In genomic region chrX:109076355-109076754, GRCm38 (mm10) we compare ENCODE assay signal across 9 mouse cellular contexts. TPM values are rescaled to one million over a fixed set of nuclear protein-coding genes. Genes with fewer than 3 reads are reported as not detected.
A peak's percentile ranks its signal among the peaks of the same experiment; 100 is the strongest.
DNase-seq lines count a peak whose midpoint lies in the region; ATAC-seq and TF ChIP-seq lines count a peak whose summit lies in the region.
"Had no signal": no experiment of that assay in that cellular context is flagged by ENCODE, and none has a peak within 500 bp of the region (broad histone marks: within the 10 kb centered on the region; RNA-seq: fewer than 3 reads in every experiment).

No protein-coding gene starts in this region.

- H3K27me3 ChIP-seq in intestine, postnatal 0 days (replicated peaks; ENCODE audit: control insufficient read depth, insufficient read depth, low read length): no peaks in the 10 kb centered on the region
- H3K27me3 ChIP-seq in intestine, embryonic 15.5 days (replicated peaks): no peaks in the 10 kb centered on the region
- no peaks in the 10 kb centered on the region for H3K27me3 ChIP-seq in CH12.LX (replicated peaks)
- H3K27me3 ChIP-seq in neural tube, embryonic 15.5 days (replicated peaks): no peaks in the 10 kb centered on the region
- H3K27me3 ChIP-seq: hindbrain, embryonic 15.5 days had no signal

- no peaks in the 10 kb centered on the region for H3K9me3 ChIP-seq in intestine, postnatal 0 days (ENCODE audit: control insufficient read depth)
- H3K9me3 ChIP-seq in intestine, embryonic 15.5 days: no peaks in the 10 kb centered on the region
- no peaks in the 10 kb centered on the region for H3K9me3 ChIP-seq in CH12.LX (replicated peaks; ENCODE audit: low read length)
- H3K9me3 ChIP-seq in neural tube, embryonic 15.5 days (replicated peaks): no peaks in the 10 kb centered on the region
- H3K9me3 ChIP-seq: hindbrain, embryonic 15.5 days had no signal

- H3K4me1 ChIP-seq in intestine, postnatal 0 days (replicated peaks; ENCODE audit: control insufficient read depth, insufficient read depth, low read length): no peaks in the 10 kb centered on the region
- no peaks in the 10 kb centered on the region for H3K4me1 ChIP-seq in intestine, embryonic 15.5 days (replicated peaks)
- H3K4me1 ChIP-seq in CH12.LX (ENCODE audit: control insufficient read depth in 1 of 2, insufficient read depth in 2 of 2): peaks cover 0 to 3% of the 10 kb centered on the region in 2 experiments; a peak in 2 of 4 replicates
- no peaks in the 10 kb centered on the region for H3K4me1 ChIP-seq in neural tube, embryonic 15.5 days
- H3K4me1 ChIP-seq: hindbrain, embryonic 15.5 days had no signal

- in situ Hi-C loops in CH12.LX (cut with MboI; ENCODE audit: low pct_ligation_motif_present, low pct_unique_long_range_greater_than_20kb, low sequenced_read_pairs): loop anchor here (5.0 kb wide), 1 partner anchor 64 kb away; the partner anchor contains the start of gene Hmgn5

- no peak overlapping the region for H3K4me3 ChIP-seq in intestine, postnatal 0 days (ENCODE audit: low read depth, low read length)
- no peak overlapping the region for H3K4me3 ChIP-seq in intestine, embryonic 15.5 days (replicated peaks)
- no peak overlapping the region for H3K4me3 ChIP-seq in CH12.LX (replicated peaks in 1 of 3; ENCODE audit: low read depth in 2 of 3, low read length in 2 of 3, poor library complexity in 1 of 3)
- no peak overlapping the region for H3K4me3 ChIP-seq in neural tube, embryonic 15.5 days (replicated peaks)
- H3K4me3 ChIP-seq: hindbrain, embryonic 15.5 days had no signal

- dilution Hi-C loops in CH12.LX (cut with MboI; ENCODE audit: extremely low pct_ligation_motif_present, extremely low pct_unique_long_range_greater_than_20kb, low sequenced_read_pairs): no loop called here

- no peak overlapping the region for H3K27ac ChIP-seq in intestine, postnatal 0 days (ENCODE audit: low read depth, low read length)
- no peak overlapping the region for H3K27ac ChIP-seq in intestine, embryonic 15.5 days
- no peak overlapping the region for H3K27ac ChIP-seq in CH12.LX (ENCODE audit: insufficient read depth, low read depth)
- no peak overlapping the region for H3K27ac ChIP-seq in neural tube, embryonic 15.5 days (replicated peaks)
- H3K27ac ChIP-seq: hindbrain, embryonic 15.5 days had no signal

- no peak overlapping the region for H3K4me2 ChIP-seq in intestine, postnatal 0 days (replicated peaks; ENCODE audit: low read depth)
- H3K4me2 ChIP-seq in intestine, embryonic 15.5 days (replicated peaks): no peak overlapping the region
- H3K4me2 ChIP-seq in CH12.LX (ENCODE audit: insufficient read depth, low read depth, poor library complexity, severe bottlenecking): no peak overlapping the region
- no peak overlapping the region for H3K4me2 ChIP-seq in neural tube, embryonic 15.5 days
- H3K4me2 ChIP-seq: hindbrain, embryonic 15.5 days had no signal

- WGBS in intestine, postnatal 0 days: 21% methylated on average over 3 of the region's 3 CpGs
- WGBS in intestine, embryonic 15.5 days: 29% methylated on average over 3 of the region's 3 CpGs
- 23% methylated on average over 3 of the region's 3 CpGs for WGBS in neural tube, embryonic 15.5 days

- TF ChIP-seq CTCF in intestine, postnatal 0 days (IDR thresholded peaks at IDR 0.05; ENCODE audit: low read depth): peak; percentile 63
- TF ChIP-seq CTCF in CH12.LX (conservative IDR thresholded peaks at IDR 0.05 in 1 of 2, IDR thresholded peaks at IDR 0.05 in 1 of 2; ENCODE audit: low read depth in 2 of 2, low read length in 2 of 2): peak in 1 of 2 experiments; percentile 74; a peak in 2 of 4 replicates

- no peaks in the 10 kb centered on the region for H3K79me2 ChIP-seq in CH12.LX (replicated peaks; ENCODE audit: control insufficient read depth, extremely low read depth, insufficient read depth, poor library complexity, severe bottlenecking)

- no peak for TF ChIP-seq POLR2A in CH12.LX (IDR thresholded peaks at IDR 0.05; ENCODE audit: low read depth, low read length)

- TF ChIP-seq EP300 in CH12.LX (IDR thresholded peaks at IDR 0.05; ENCODE audit: low read length): no peak

- peak; percentile 49 for DNase-seq in A20 (ENCODE audit: low read depth, low spot score)
- peak; percentile 46 for DNase-seq in CH12.LX (ENCODE audit: extremely low read depth)
- peak; percentile 54 for DNase-seq in induced T-regulatory cell, adult 2 months (ENCODE audit: low read depth)
- DNase-seq in urinary bladder, postnatal 4 days (ENCODE audit: low spot score in 2 of 2): no peak
- DNase-seq in layer of hippocampus, postnatal 25 days (ENCODE audit: extremely low spot score in 1 of 2, low spot score in 1 of 2): no peak

- TF ChIP-seq RAD21 in CH12.LX (IDR thresholded peaks at IDR 0.05; ENCODE audit: low read depth, low read length): peak; percentile 79

- no peak overlapping the region for H3K9ac ChIP-seq in intestine, postnatal 0 days (ENCODE audit: low read depth, low read length)
- no peak overlapping the region for H3K9ac ChIP-seq in intestine, embryonic 15.5 days
- no peak overlapping the region for H3K9ac ChIP-seq in CH12.LX (ENCODE audit: insufficient read depth, low read depth)
- no peak overlapping the region for H3K9ac ChIP-seq in neural tube, embryonic 15.5 days (replicated peaks)
- H3K9ac ChIP-seq: hindbrain, embryonic 15.5 days had no signal

- ATAC-seq in intestine, postnatal 0 days: no peak
- ATAC-seq in intestine, embryonic 15.5 days: no peak
- ATAC-seq in neural tube, embryonic 15.5 days (ENCODE audit: low FRiP score): no peak

- no peaks in the 10 kb centered on the region for H3K36me3 ChIP-seq in intestine, postnatal 0 days (ENCODE audit: control insufficient read depth, insufficient read depth)
- H3K36me3 ChIP-seq in intestine, embryonic 15.5 days: no peaks in the 10 kb centered on the region
- H3K36me3 ChIP-seq in CH12.LX (replicated peaks in 1 of 2; ENCODE audit: control insufficient read depth in 1 of 2, insufficient read depth in 1 of 2, low read length in 1 of 2): no peaks in the 10 kb centered on the region
- no peaks in the 10 kb centered on the region for H3K36me3 ChIP-seq in neural tube, embryonic 15.5 days
- H3K36me3 ChIP-seq: hindbrain, embryonic 15.5 days had no signal

TF ChIP-seq in CH12.LX, 34 proteins besides CTCF, POLR2A, EP300 and RAD21:
- TF ChIP-seq MAX (IDR thresholded peaks at IDR 0.05; ENCODE audit: low read length) (no peak), ZNF384 (IDR thresholded peaks at IDR 0.05; ENCODE audit: low read depth, low read length) (peak; percentile 98), HCFC1 (IDR thresholded peaks at IDR 0.05; ENCODE audit: low read depth, low read length) (no peak), JUN (IDR thresholded peaks at IDR 0.05; ENCODE audit: insufficient read depth, low read depth, low read length) (no peak), GABPA (IDR thresholded peaks at IDR 0.05; ENCODE audit: insufficient replicate concordance, low read depth, low read length) (no peak), SMC3 (IDR thresholded peaks at IDR 0.05; ENCODE audit: low read depth, low read length) (peak; percentile 60)

RNA-seq across cellular contexts. Expression of gene Sh3bgrl, which starts 18.8 kb away (rescaled TPM):
- polyA plus RNA-seq in intestine, postnatal 0 days (2015; fragmentation: Nextera tagmentation; extraction: Ambion mirVana): 50.8 and 62.2 TPM in 2 replicates
- polyA plus RNA-seq in intestine, embryonic 15.5 days (2015; fragmentation: Nextera tagmentation; extraction: Ambion mirVana): 95.1 and 105 TPM in 2 replicates
- total RNA-seq in CH12.LX (2012; rRNA removed) (25.0 and 27.7 TPM in 2 replicates), CH12.LX (2014; rRNA removed) (148 and 154 TPM in 2 replicates)
- polyA plus RNA-seq in CH12.LX (2012; ENCODE audit: insufficient read length, low read depth): 82.5 and 130 TPM in 2 replicates
- 169 and 178 TPM in 2 replicates for polyA plus RNA-seq in neural tube, embryonic 15.5 days (2015; fragmentation: Nextera tagmentation; extraction: Ambion mirVana)
- 10 to 100 TPM; 91.0 to 94.9 TPM for total RNA-seq in layer of hippocampus, postnatal 25 days (2021)

Comparison
In these comparisons a context has a peak if more than half of its experiments do, and no peak if none do; other contexts are left out.
1. DNase-seq: peak in A20 (single experiment), CH12.LX (single experiment) and induced T-regulatory cell, adult 2 months (single experiment); none in urinary bladder, postnatal 4 days (0 of 2) and layer of hippocampus, postnatal 25 days (0 of 2).